Mouse (Mus musculus) lung, embryonic 15.5 days (tissue): ENCODE results near the gene Slc4a8. TPM values are rescaled to one million over a fixed set of nuclear protein-coding genes. Genes with fewer than 3 reads are reported as not detected.

Experiments used
- ATAC-seq: fragments of 200-750 bp; cut with Nextera tagmentation; 2 replicates; pipeline ENCODE4 v1.8.0; 2017; ENCODE audit warnings: moderate number of reproducible peaks, borderline replicate concordance; ENCODE audit not compliant: low FRiP score, low TSS enrichment; ENCODE audit errors: extremely low read depth
- H3K27ac ChIP-seq: fragments of 300-500 bp; sonication (generic); 2 replicates; pipeline ENCODE4 v1.5.1; 2015; ENCODE audit warnings: moderate library complexity, mild to moderate bottlenecking, inconsistent platforms
- H3K27me3 ChIP-seq: fragments of 300-500 bp; sonication (generic); 2 replicates; pipeline ENCODE4 v1.6.1; 2015; ENCODE audit warnings: inconsistent platforms
- H3K36me3 ChIP-seq: fragments of 300-500 bp; sonication (generic); 2 replicates; pipeline ENCODE4 v1.6.1; 2015; ENCODE audit warnings: inconsistent platforms
- H3K4me1 ChIP-seq: fragments of 300-500 bp; sonication (generic); 2 replicates; pipeline ENCODE4 v1.6.1; 2015; ENCODE audit warnings: inconsistent platforms
- H3K4me2 ChIP-seq: fragments of 300-500 bp; sonication (generic); 2 replicates; pipeline ENCODE4 v1.6.1; 2015; ENCODE audit warnings: inconsistent platforms, mild to moderate bottlenecking, moderate library complexity
- H3K4me3 ChIP-seq: fragments of 300-500 bp; sonication (generic); 2 replicates; pipeline ENCODE4 v1.5.1; 2015; ENCODE audit warnings: mild to moderate bottlenecking, inconsistent platforms
- H3K9ac ChIP-seq: fragments of 300-500 bp; sonication (generic); 2 replicates; pipeline ENCODE4 v1.6.1; 2015; ENCODE audit warnings: inconsistent platforms
- H3K9me3 ChIP-seq: fragments of 300-500 bp; sonication (generic); 2 replicates; pipeline ENCODE4 v1.6.1; 2016; ENCODE audit warnings: inconsistent platforms
- WGBS: fragments of 180-500 bp; shearing (Covaris S2); methylation state at CpG from one replicate; pipeline ENCODE4 v1.1.7; 2015; 5-methylcytosine and 5-hydroxymethylcytosine counted together
- polyA plus RNA-seq: library from polyadenylated mRNA; unstranded; fragments of >200 nt; fragmentation: Nextera tagmentation; extraction: Ambion mirVana; gene quantifications from 2 replicates; pipeline ENCODE4 v1.2.1, GENCODE M21; 2015

Slc4a8 gene
- polyA plus RNA-seq, 1 experiment from 2014 or later: 2.0 TPM

GRCm38 (mm10) chr15:100871107-100872011 is 109.8 kb downstream of the Slc4a8 start:
- H3K9ac ChIP-seq: peak overlapping the region; percentile 41; the same call in 1 of the 2 replicates
- WGBS: 2% methylated on average over 49 of the region's 53 CpGs

GRCm38 (mm10) chr15:100873155-100873554 is 111.6 kb downstream of the Slc4a8 start:
- Histone ChIP-seq H3K27ac (no peak overlapping the region), H3K27me3 (peaks cover 67% of the 10 kb centered on the region), H3K9ac (no peak overlapping the region), H3K4me1 (peaks cover 9% of the 10 kb centered on the region; the same call in 1 of the 2 replicates), H3K4me2 (no peak overlapping the region), H3K9me3 (no peaks in the 10 kb centered on the region), H3K4me3 (no peak overlapping the region), H3K36me3 (no peaks in the 10 kb centered on the region)
- WGBS: 2% methylated on average over 16 of the region's 16 CpGs
- no peak for ATAC-seq

More at GRCm38 (mm10) chr15:100871107-100872011, 109.8 kb downstream of the Slc4a8 start:
- Histone ChIP-seq H3K4me1 (peaks cover 9% of the 10 kb centered on the region; the same call in 1 of the 2 replicates), H3K27me3 (peaks cover 70% of the 10 kb centered on the region), H3K9me3 (no peaks in the 10 kb centered on the region), H3K27ac (no peak overlapping the region), H3K4me2 (peak overlapping the region; percentile 88), H3K4me3 (peak overlapping the region; percentile 63), H3K36me3 (no peaks in the 10 kb centered on the region)
- ATAC-seq: no peak; the same call in 1 of the 2 replicates

Other genes starting within 250 kb of the Slc4a8 start
- gene Tfcp2, start 209.7 kb upstream of the Slc4a8 start, polyA plus RNA-seq: 24.1 and 27.3 TPM in 2 replicates
- gene Pou6f1, start 161.8 kb upstream of the Slc4a8 start, polyA plus RNA-seq: 3.8 and 4.3 TPM in 2 replicates
- 208 and 209 TPM in 2 replicates for gene Dazap2, start 146.4 kb upstream of the Slc4a8 start, polyA plus RNA-seq
- 14.4 and 15.2 TPM in 2 replicates for gene Smagp, start 124.8 kb upstream of the Slc4a8 start, polyA plus RNA-seq
- 3.8 and 7.3 TPM in 2 replicates for gene Bin2, start 92.2 kb upstream of the Slc4a8 start, polyA plus RNA-seq
- gene Cela1, start 73.8 kb upstream of the Slc4a8 start, polyA plus RNA-seq: 2.5 and 2.9 TPM in 2 replicates
- gene Galnt6, start 32.4 kb upstream of the Slc4a8 start, polyA plus RNA-seq: 0.53 and 0.61 TPM in 2 replicates
- 1.4 and 2.1 TPM in 2 replicates for gene Scn8a, start 108.1 kb downstream of the Slc4a8 start, polyA plus RNA-seq